Mouse (Mus musculus) telencephalon, adult 2 months (tissue): ENCODE results near the gene Kat5.
A peak's percentile ranks its signal among the peaks of the same experiment; 100 is the strongest.

Experiments used
- DNase-seq: peaks from one replicate; pipeline ENCODE4 v3.0.0-alpha.2; 2011; ENCODE audit warnings: low read depth, low spot score

Kat5 gene

GRCm38 (mm10) chr19:5609547-5610404, at the start of gene Kat5:
Gene Kat5 (minus strand): TSS chr19:5610237.
- DNase-seq: peak; percentile 80

DNA sequence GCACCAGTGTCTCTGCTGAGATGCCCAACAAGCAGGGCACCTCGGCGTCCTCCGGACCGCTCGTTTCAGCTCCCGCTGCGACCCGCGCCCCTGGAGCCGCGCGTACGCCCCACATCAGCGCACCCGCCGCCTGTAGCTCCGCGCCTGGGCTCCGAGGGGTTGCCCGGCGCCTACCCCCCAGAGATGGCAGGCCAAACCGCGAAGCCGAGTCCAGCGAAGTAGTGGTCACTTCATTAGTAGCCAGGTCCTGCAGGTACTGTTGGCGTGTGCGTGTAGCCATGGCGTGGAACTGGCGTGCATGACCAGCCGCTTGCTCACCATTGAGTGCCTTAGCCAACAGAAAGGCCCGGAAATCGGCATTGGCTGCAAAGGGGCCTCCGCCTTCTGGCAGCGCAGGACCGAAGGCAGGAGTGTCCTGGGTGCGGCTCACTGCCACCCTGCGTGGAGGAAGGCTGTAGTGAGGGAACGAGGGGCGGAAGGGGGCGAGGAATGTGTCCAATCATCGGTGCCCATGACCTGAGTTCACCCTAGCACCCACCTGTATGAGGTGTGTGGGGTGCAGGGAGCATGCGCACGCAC, 44.8 kb upstream of the Kat5 start:
- DNase-seq: no peak

GRCm38 (mm10) chr19:5653969-5654719, 44.1 kb upstream of the Kat5 start:
- DNase-seq: no peak

- no peak for DNase-seq
Observed at GRCm38 (mm10) chr19:5652570-5652969, 42.5 kb upstream of the Kat5 start.

DNA sequence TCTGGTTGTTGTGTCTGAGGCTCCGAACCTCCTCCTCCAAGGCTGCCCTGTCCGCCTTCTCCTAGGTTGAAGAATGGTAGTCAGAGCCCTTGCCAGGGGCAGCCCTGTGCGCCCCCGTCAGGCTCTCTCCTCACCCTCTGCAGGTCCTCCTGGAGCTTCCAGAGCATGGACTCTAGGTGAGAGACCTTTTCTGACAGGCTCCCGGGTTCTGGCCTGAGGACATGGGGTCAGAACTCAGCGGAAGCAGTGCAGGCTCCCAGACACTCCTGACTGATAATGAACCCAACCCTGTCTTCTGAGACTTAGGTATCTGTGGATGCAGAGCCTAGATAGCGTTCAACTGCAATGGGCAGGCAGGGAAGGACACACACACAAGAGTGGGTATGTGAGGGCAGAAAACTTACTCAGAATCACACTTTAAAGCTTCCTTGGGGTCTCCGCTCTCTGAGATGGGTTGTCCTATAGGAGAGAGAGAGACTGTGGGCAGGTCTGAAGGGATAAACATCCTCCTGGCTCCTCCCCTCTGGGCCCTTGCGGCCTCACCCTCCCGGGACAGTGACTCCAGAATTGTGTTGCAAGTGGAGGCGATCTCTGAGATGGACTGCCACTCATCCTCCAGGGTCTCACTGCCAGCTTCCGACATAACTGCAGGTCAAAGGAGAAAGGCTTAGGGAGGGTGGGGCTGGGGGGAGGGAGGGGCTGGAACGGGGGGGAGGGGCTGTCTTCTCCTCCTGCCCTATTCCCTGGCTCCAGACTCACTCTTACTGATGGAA, 41.7 kb upstream of the Kat5 start:
- no peak for DNase-seq

DNA sequence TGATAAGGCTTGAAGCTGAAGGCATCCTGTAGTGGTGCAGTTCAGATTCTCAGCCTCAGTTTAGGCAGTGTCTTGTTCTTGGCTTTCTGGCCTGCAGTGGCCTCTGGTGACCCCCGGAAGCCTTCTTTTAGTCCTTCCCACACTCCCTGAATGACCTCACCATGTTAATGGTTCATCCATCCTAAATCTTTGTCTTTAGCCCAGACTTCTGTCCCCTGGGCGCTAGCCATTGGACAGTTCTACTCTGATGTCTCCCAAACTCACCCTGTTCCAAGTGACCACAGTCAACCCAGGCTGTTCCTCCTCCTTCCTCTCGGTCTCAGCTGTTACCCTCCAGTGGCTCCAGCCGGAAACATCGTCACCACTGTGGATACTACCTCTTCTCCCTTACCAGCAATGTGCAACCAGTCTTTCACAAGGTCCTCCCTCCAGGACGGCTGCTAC, 39.3 kb upstream of the Kat5 start:
- DNase-seq: no peak

DNA sequence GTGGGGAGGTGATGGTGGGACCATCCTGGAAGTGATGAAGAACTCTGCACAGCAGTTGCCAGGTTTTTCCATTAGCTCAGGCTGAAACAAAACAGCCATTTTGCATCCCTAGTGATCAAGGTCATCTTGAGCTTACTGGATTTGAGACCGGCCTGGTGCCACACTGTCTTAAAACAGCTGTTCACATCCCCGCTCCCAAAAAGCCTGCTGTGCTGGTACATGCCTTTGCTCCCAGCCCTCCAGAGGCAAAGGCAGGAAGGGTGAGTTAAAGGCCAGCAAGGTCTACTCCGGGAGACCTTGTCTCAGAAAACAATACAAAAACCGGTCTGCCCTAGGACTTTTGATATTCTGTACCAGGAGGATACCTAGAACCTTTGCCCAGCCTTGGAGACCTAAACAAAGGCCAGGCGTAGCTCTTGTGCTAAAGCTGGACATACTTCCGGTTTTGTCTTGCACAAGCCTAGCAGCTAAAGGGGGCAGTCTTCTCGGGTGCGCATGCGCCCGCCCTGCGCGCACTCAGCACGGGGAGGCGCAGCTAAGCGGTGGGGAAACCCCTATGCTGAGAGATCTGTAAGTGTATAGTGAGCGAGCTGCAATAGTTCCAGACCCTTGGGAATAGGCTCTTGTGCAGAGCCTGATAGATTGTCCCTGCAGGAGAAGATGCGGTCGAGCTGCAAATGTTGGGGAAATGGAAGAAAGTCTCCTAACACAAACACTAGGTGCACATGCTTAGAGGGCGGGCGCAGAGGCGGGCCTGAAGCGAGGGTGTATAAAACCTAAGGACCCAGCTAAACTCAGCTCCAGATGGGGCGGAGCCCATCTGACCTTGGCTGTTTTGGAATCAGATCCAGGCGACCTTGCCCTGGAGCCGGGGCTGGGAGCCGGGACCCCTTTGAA, 38.6 kb upstream of the Kat5 start:
- peak; percentile 86 for DNase-seq

DNA sequence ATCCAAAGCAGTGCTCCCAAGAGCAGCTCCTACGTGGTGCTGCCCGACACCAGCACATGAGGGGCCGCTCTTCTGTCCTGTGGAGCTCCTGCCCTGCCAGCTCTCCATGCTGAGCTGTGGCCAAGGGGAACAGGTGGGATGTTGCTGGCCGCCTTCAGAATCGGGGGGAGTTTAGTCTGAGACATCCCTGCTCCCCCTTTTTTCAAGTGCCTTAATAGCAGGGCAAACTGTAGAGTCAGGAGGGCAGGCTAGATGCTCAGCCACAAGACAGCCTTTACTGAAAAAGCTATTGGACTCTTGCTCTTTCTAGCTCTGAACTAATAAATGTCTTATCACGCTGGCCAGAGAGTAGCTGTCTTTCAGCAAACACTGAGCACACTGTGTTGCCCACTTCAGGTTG, 37.8 kb upstream of the Kat5 start:
- no peak for DNase-seq

DNA sequence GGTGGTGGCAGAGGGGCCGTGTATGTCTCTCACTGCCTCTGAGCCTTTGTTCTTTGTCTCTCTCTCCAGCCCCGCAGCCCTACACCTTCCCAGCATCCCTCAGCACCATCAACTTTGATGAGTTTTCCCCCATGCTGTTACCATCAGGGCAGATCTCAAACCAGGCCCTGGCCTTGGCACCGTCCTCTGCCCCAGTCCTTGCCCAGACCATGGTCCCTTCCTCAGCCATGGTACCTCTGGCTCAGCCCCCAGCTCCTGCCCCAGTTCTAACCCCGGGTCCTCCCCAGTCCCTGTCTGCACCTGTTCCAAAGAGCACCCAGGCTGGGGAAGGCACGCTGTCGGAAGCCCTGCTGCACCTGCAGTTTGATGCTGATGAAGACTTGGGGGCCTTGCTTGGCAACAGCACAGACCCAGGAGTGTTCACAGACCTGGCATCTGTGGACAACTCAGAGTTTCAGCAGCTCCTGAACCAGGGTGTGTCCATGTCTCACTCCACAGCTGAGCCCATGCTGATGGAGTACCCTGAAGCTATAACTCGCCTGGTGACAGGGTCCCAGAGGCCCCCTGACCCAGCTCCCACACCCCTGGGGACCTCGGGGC, 36.8 kb upstream of the Kat5 start:
- no peak for DNase-seq

DNA sequence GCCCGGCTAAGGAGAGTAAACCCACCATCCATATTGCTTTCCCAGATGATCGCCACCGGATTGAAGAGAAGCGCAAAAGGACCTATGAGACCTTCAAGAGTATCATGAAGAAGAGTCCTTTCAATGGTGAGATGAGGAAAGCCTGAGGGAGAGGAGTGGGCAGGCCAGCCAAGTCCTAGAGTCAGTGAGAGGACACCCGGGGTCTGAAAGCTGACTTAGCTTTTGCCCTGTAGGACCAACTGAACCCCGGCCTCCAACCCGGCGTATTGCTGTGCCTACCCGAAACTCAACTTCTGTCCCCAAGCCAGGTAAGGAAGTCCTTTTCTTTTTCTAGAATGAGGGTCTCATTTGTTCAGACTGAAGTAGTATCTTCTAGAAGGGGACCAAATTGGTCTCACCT, 35.2 kb upstream of the Kat5 start:
- DNase-seq: no peak

DNA sequence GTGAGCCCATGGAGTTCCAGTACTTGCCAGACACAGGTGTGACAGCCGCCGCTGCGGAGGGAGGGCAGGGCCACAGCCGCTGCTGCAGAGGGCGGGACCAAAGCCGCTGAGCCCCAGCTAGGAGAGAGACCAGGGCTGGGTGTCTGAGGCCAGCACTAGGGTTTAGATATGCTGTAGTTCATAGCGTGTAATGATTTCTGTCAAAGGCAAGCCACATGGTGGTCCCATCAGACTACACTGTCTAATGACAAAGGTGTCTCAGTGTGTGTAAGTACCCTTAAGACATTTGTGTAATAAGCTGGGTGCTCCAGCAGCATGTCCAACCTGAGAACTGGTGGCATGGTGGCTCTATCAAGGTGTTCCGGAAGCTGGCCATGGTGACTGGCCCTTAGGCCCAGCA, 31.6 kb upstream of the Kat5 start:
- DNase-seq: no peak

GRCm38 (mm10) chr19:5641021-5641420, 31.0 kb upstream of the Kat5 start:
- DNase-seq: no peak

DNA sequence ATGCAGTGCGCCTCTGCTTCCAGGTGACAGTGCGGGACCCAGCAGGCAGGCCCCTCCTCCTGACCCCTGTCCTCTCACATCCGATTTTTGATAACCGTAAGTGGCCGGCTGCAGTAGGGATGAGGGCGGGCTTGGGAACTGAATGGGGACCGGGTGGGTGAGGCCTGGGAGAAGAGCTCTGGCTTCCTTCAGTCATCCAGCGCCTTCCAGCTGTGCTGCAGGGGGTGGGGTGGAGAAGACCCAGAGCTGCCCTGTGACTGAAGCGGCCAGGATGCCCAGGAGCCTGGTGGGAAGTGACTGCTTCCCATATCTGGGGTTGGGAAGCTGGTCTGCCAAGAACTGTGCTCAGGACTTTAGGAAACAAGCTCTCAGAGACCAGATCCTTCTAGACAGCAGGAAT, 30.3 kb upstream of the Kat5 start:
- no peak for DNase-seq

GRCm38 (mm10) chr19:5638416-5639005, 28.5 kb upstream of the Kat5 start:
- DNase-seq: no peak

DNA sequence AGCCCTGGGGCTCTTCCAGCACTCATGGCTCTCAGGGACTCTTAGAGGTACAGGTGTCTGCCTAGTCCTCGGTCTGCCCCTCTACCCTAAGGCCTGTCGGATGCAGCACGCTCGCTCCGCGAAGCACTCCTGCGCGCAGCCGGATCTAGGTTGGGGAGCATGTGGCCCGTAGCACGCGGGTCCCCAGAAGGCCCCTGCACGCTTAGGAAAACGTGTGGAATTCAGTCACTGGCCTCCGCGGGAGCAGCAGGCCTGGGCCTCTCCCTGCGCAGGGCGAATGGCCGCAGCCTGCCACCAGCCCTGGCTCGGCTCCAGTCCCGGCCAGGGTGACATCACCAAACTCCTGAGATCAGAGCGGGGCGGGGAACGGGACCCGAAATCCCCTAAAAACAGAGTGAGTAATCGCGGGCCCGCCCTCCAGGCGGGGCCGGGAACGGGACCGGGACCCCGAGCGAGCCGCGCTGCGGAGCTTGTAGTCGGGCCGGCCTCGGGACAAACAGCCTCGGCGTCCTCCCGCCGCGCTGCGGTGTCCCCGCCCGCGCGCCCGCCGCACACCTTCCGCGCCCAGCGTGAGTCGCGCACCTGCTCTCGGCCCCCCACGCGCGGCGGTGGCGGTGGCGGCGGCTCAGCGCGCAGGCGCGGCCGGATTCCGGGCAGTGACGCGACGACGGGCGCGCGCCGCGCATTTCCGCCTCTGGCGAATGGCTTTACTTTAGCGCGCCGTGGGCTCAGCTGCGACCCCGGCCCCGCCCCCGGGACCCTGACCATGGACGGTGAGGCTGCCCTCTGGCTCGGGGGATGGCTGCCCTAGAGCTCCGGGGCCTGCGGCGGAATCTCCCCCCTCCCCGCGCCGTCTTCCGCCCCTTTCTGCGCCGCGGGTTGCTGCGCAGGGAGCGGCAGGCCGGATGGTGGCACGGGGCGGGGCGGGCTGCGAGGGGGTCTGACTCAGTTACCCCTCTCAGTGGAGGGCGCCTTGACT, 27.3 kb upstream of the Kat5 start, which contains the start of gene Rela:
Rela (plus strand) TSS at position 415 of the 979 bp plus-strand sequence.
- DNase-seq: peak; percentile 60

DNA sequence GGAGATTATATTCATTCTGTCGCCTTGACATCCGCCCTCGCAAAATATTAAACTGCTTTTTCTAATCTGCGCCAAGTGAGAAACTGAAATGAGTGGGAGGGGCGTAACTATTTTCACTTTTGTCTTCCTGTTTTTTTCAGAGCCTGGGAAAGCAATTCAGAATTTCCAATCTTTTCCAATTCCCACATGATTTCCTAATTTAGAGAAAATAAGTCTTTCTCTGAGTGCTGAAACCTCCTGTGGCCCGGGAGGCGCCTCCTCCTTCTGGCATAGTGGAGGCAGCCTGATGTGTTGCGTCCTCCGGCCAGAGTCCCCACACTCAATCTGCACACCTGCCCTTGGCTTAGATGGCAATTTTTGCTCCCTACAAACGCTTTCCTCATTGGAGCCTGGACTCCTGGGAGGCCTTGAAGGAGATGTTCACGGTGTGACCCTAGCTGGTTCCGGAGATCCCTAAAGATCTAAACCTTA, 26.6 kb upstream of the Kat5 start:
- peak; percentile 48 for DNase-seq

DNA sequence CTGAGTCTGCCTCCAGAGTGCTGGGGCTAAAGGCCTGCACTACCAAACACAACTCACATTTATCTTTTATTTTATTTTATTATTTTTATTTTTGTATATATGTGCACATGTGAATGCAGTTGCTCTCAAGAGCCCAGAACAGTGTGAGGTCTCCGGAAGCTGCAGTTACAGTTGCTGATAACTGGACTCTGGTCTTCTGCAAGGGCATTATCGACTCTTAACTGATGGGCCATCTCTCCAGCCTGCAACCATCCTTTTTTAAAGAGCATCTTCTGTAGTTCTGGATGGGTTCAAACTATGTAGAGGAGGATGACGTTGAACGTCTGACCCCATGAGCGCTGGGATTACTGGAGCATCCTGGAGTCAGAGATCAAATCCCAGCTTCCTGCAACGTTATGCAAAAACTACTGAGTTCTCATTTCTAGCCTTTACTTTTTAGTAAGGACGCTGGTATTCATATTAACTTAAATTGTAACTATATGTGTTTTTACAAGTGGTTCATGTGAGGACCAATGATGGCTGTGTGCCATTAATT, 26.1 kb upstream of the Kat5 start:
- no peak for DNase-seq

DNA sequence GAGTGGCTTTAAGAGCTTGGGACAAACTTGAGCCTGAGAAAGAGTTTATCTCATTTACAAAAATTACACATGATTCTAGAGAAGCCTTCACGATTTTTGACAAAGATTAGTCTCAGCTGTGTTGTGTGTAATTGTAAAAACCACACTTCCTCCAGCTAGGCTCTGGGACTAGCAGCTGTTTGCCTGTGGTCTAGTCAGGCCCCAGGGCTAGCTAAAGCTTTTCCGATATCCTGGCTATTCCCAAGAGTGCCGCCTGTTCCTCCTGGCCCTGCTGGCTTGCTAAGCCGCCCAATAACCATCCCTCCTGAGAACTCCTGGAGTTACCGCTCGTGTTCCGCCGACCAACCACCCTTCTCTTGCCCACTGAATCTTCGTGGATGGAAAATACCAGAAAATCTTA, 22.1 kb upstream of the Kat5 start:
- DNase-seq: no peak
